Mouse (Mus musculus) megakaryocyte-erythroid progenitor cell, adult 5-6 weeks (primary cell): ENCODE data around the gene Inhbc. TPM values are rescaled to one million over a fixed set of nuclear protein-coding genes. Genes with fewer than 3 reads are reported as not detected.
"Not testable (repeated sequence)": the region's sequence is repeated elsewhere in the genome, so short reads cannot be mapped to it uniquely, and the experiment has no call there.

Experiments
- ATAC-seq: replicated peaks from 2 replicates; pipeline ENCODE4 v1.8.0; 2016; ENCODE audit warnings: mild to moderate bottlenecking, inconsistent platforms; ENCODE audit not compliant: severe bottlenecking, poor library complexity, low FRiP score, low TSS enrichment
- total RNA-seq, 2 experiments: library from RNA; stranded (forward) in 1 of 2; stranded (reverse) in 1 of 2; fragments of 200-1000, 215-1000 nt in 1 of 2; fragments of >200 nt in 1 of 2; fragmentation: Nextera tagmentation in 1 of 2; gene quantifications; 2 replicates each; pipeline ENCODE4 v1.2.3; 2014 to 2017

Gene Inhbc
- total RNA-seq, 2 experiments from 2014 or later: not detected

- ATAC-seq: peak; percentile 89
Measured at GRCm38 (mm10) chr10:127311476-127312355, 58.5 kb downstream of the Inhbc start, which contains the start of gene Mars. Gene Mars, minus strand, starts transcription at chr10:127311786.

GRCm38 (mm10) chr10:127310523-127311475, 59.4 kb downstream of the Inhbc start:
- peak; percentile 59 for ATAC-seq

GRCm38 (mm10) chr10:127309167-127309566, 61.1 kb downstream of the Inhbc start:
- ATAC-seq: not testable (repeated sequence)

Other genes with a start within 250 kb of the Inhbc start
- gene Os9, start 249.3 kb downstream of the Inhbc start, total RNA-seq (2014; fragmentation: Nextera tagmentation): 55.8 and 64.5 TPM in 2 replicates
- 152 and 154 TPM in 2 replicates for gene Os9, start 249.3 kb downstream of the Inhbc start, total RNA-seq (2017)
- 67.2 and 84.7 TPM in 2 replicates for gene B4galnt1, start 205.2 kb downstream of the Inhbc start, total RNA-seq (2014; fragmentation: Nextera tagmentation)
- 18.5 and 23.3 TPM in 2 replicates for gene B4galnt1, start 205.2 kb downstream of the Inhbc start, total RNA-seq (2017)
- 1.8 TPM in 1 of 2 replicates, not detected in the other for gene Slc26a10, start 189.8 kb downstream of the Inhbc start, total RNA-seq (2014; fragmentation: Nextera tagmentation)
- gene Slc26a10, start 189.8 kb downstream of the Inhbc start, total RNA-seq (2017): 1.8 TPM in 1 of 2 replicates, not detected in the other
- gene Arhgef25, start 180.3 kb downstream of the Inhbc start, total RNA-seq (2014; fragmentation: Nextera tagmentation): 22.7 and 46.0 TPM in 2 replicates
- gene Arhgef25, start 180.3 kb downstream of the Inhbc start, total RNA-seq (2017): 35.4 and 35.7 TPM in 2 replicates
- 97.0 and 160 TPM in 2 replicates for gene Dtx3, start 174.7 kb downstream of the Inhbc start, total RNA-seq (2014; fragmentation: Nextera tagmentation)
- 28.5 and 29.5 TPM in 2 replicates for gene Dtx3, start 174.7 kb downstream of the Inhbc start, total RNA-seq (2017)
- gene Pip4k2c, start 158.8 kb downstream of the Inhbc start, total RNA-seq (2014; fragmentation: Nextera tagmentation): 58.6 and 59.9 TPM in 2 replicates
- 28.0 and 35.3 TPM in 2 replicates for gene Pip4k2c, start 158.8 kb downstream of the Inhbc start, total RNA-seq (2017)
- not detected in 2 replicates for gene Kif5a, start 107.1 kb downstream of the Inhbc start, total RNA-seq (2014; fragmentation: Nextera tagmentation)
- 0.14 and 0.23 TPM in 2 replicates for gene Kif5a, start 107.1 kb downstream of the Inhbc start, total RNA-seq (2017)
- gene Dctn2, start 104.1 kb downstream of the Inhbc start, total RNA-seq (2014; fragmentation: Nextera tagmentation): 100 and 123 TPM in 2 replicates
- 106 and 124 TPM in 2 replicates for gene Dctn2, start 104.1 kb downstream of the Inhbc start, total RNA-seq (2017)
- 42.8 and 72.8 TPM in 2 replicates for gene Mbd6, start 81.4 kb downstream of the Inhbc start, total RNA-seq (2014; fragmentation: Nextera tagmentation)
- gene Mbd6, start 81.4 kb downstream of the Inhbc start, total RNA-seq (2017): 2.7 and 3.8 TPM in 2 replicates
- 135 and 140 TPM in 2 replicates for gene Mars, start 58.6 kb downstream of the Inhbc start, total RNA-seq (2014; fragmentation: Nextera tagmentation)
- gene Mars, start 58.6 kb downstream of the Inhbc start, total RNA-seq (2017): 213 and 264 TPM in 2 replicates
- gene Arhgap9, start 48.5 kb downstream of the Inhbc start, total RNA-seq (2014; fragmentation: Nextera tagmentation): 20.9 and 31.7 TPM in 2 replicates
- 10.5 and 10.8 TPM in 2 replicates for gene Arhgap9, start 48.5 kb downstream of the Inhbc start, total RNA-seq (2017)
- not detected in 2 replicates for gene Gli1, start 28.5 kb downstream of the Inhbc start, total RNA-seq (2014; fragmentation: Nextera tagmentation)
- gene Gli1, start 28.5 kb downstream of the Inhbc start, total RNA-seq (2017): not detected in 2 replicates
- gene Inhbe, start 16.0 kb downstream of the Inhbc start, total RNA-seq (2014; fragmentation: Nextera tagmentation): not detected in 2 replicates
- gene Inhbe, start 16.0 kb downstream of the Inhbc start, total RNA-seq (2017): not detected in 2 replicates
- gene R3hdm2, start 9.9 kb upstream of the Inhbc start, total RNA-seq (2014; fragmentation: Nextera tagmentation): 46.8 and 49.9 TPM in 2 replicates
- gene R3hdm2, start 9.9 kb upstream of the Inhbc start, total RNA-seq (2017): 25.3 and 38.5 TPM in 2 replicates
- gene Stac3, start 131.3 kb upstream of the Inhbc start, total RNA-seq (2014; fragmentation: Nextera tagmentation): not detected in 2 replicates
- gene Stac3, start 131.3 kb upstream of the Inhbc start, total RNA-seq (2017): not detected in 2 replicates
- not detected in 2 replicates for gene Ndufa4l2, start 144.5 kb upstream of the Inhbc start, total RNA-seq (2014; fragmentation: Nextera tagmentation)
- not detected in 2 replicates for gene Ndufa4l2, start 144.5 kb upstream of the Inhbc start, total RNA-seq (2017)
- gene Shmt2, start 152.0 kb upstream of the Inhbc start, total RNA-seq (2014; fragmentation: Nextera tagmentation): 159 and 164 TPM in 2 replicates
- 76.6 and 87.1 TPM in 2 replicates for gene Shmt2, start 152.0 kb upstream of the Inhbc start, total RNA-seq (2017)
- gene Nxph4, start 164.1 kb upstream of the Inhbc start, total RNA-seq (2014; fragmentation: Nextera tagmentation): not detected in 2 replicates
- not detected in 2 replicates for gene Nxph4, start 164.1 kb upstream of the Inhbc start, total RNA-seq (2017)